Mouse (Mus musculus): ENCODE data around the gene Reps2.

Gene Reps2

DNA sequence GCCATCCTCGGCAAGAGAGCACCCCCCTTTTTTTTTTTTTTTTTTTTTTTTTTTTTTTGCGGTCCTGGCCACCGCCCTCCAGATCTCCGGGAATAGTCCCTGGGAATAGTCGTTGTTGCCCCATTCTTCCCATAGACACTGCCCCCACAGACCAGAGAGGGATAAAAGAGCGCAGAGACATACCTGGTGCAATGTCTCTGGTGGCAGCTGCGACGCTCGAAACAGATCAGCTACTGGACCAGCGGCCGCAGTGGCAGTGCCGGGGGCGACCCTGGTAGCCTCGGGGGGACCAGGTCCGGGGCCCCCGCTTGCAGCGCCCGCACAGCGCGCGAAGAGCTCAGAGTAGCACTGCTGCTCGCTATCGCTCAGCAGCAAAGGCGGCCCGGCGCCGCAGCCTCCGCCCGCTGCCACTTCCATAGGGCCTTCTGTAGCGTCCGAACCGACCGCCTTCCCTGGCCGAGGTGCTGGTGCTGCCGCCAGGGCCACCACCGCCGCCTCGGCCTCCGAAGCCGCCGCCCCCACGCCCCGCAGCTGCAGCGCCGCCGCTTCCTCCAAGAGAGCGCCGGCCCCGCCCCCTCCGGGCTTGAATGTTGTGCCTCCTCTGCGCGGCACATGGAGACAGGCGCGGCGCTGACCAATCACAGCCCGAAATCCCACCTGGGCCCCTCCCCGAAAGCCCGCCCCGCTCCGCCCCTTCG, at the start of gene Reps2:
TSS of gene Reps2 (minus strand) at position 559 of the 698 bp plus-strand sequence.
- DNase-seq (ENCODE audit: low spot score in 2 of 2): peak; percentile 57 to 63

DNA sequence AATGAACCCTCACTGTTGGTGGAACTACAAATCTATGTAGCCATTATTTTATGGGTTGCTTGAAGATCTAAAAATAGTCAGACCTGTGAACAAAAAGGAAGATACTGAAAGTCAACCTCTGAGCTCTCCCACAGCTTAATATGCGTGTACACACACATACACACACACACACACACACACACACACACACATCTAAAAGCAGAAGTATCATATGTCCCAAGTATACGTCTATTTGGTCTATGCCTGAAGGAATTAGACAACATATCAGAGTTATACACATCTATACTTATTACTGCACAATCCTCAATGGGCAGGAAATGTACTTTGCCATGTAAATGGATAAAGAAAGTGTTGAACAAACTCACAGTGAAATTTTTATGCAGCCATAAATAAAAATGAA, 47.8 kb upstream of the Reps2 start:
- no peak for DNase-seq (ENCODE audit: low spot score in 2 of 2)

DNA sequence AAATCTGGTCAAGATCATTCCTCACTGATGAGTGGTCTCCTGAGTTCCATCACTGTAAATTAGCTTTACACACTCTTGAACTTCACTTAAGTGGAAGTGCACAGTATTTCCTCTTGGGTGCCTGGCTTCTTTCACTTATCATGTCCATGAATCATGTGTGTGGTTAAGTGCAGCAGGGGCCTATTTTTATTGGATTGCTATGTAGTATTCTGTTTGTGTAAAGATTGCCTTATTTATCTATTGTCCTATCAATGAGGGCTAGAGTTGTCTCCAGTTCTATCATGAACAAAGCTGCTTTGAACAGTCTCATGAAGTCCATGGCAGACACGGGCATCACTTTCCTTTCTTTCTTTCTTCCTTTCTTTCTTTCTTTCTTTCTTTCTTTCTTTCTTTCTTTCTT, 41.9 kb upstream of the Reps2 start:
- no peak for DNase-seq (ENCODE audit: low spot score in 2 of 2)

DNA sequence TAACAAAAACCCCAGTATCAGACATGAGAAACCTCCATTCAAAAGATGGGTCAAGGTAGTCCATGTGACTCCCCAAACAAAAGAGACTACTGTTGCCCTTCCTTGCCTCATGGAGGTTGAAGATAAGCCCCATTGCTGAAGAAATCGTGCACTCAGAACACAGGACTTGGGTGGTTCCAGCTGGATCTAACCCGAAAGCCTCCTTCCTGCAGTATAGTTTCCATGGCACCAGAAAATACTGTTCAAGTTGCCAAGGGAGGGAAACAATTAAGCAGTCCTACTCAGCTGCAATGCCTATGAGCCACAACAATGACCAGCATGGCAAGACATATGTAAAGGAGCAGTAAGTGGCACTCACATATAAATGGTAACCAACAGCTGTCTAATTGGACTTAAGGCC, 36.1 kb upstream of the Reps2 start:
- peak in 1 of 2 experiments; percentile 0 for DNase-seq (ENCODE audit: low spot score in 2 of 2)

DNA sequence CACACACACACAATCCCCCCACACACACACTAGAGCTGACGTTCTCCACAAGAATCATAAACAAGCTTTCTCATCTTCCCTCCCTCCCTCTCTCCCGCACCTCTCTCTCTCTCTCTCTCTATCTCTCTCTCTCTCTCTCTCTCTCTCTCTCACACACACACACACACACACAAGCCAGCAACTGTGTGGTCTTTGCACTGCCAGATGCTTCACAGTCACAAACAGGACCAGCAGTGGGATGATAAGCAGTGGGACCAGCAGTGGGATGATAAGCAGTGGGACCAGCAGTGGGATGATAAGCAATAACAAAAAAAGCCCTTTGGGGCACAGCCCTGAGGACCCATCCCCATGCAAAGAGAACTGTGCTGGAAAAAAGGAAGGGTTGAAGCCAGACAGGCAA, 35.4 kb upstream of the Reps2 start:
- DNase-seq (ENCODE audit: low spot score in 2 of 2): peak; percentile 1 to 3

DNA sequence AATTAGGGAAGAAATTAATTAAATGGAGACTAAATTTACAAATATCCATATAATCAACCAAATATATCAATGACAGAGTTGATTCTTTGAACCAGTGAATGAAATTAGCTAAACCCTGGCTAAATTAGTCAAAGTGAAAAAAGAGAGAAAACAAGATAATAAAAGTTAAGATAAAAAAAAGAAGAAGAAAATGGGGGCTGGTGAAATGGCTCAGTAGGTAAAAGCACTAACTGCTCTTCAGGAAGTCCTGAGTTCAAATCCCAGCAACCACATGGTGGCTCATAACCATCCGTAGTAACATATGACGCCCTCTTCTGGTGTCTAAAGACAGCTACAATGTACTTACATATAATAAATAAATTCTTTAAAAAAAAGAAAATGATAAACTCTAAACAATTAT, 22.7 kb upstream of the Reps2 start:
- DNase-seq (ENCODE audit: low spot score in 2 of 2): no peak

DNA sequence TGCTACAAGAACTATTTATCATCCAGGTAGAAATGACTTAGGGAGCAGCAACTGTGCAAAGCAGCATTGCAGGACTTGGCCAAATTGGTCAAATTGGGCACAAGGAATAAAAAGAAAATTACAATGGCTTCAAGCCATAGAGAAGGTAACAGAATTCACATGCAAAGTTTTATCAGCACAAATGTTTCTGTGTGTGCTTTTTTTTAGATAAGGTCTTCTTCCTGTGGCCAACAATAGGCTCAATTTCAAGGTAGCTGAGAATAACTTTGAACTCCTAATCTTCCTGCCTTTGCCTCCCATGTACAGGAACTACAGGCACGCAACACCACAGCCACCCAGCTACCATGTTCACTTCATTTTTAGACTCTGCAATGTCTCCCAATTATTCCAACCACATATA, 16.7 kb upstream of the Reps2 start:
- no peak for DNase-seq (ENCODE audit: low spot score in 2 of 2)

DNA sequence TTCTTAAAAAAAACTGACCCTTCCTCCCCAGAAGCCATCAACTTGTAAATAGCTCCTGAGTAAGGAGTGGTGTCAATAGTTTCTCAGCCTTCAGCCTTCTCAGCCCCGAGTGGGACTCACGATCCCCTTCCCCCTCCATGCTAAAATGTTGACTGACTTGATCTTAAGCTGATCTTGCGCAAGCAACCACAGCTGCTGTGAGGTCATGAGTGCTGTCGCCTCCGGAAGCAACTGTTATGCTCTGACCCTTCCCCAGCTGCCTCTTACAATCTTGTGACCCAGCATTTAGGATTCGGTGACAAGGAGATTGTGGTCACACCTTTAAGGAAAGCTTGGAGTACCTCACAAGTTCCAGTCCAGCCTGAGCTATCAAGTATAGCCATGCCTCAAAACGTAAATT, 10.1 kb upstream of the Reps2 start:
- no peak for DNase-seq (ENCODE audit: low spot score in 2 of 2)

DNA sequence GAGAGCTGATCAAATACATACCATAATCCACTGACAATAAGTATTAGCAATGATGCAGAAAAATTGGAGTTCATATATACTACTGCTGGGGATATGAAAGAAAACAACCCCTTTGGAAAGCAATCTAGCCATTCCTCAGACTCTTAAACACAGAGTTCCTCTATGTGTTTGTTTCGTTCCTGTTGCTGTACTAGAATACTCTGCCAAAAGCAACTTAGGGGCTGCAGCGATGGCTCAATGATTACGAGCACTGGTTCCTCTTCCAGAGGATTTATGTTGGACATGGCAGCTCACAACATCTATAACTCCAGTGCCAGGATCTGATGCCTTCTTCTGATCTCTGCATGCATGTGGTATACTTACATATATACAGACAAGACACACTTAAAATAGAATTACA, 9.0 kb upstream of the Reps2 start:
- DNase-seq (ENCODE audit: low spot score in 2 of 2): no peak

DNA sequence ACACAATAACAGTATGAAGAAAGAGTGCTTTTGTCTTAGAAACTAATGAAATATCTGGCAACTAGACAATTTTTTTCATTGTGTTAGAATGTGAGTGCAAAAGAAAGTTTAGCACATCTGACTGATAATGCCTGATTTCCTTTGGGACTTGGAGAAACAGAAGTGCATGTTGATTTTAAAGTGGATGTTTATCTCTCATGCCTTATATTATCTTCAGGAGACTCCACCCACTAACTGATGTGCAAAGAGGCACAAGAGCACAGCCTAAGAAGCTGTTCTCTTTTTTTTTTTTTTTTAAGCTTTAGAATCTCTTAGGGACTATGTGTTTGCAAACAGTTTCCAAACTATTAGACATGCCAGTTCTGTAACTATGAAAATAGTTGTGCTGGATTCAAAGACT, 7.7 kb upstream of the Reps2 start:
- DNase-seq (ENCODE audit: low spot score in 2 of 2): no peak

DNA sequence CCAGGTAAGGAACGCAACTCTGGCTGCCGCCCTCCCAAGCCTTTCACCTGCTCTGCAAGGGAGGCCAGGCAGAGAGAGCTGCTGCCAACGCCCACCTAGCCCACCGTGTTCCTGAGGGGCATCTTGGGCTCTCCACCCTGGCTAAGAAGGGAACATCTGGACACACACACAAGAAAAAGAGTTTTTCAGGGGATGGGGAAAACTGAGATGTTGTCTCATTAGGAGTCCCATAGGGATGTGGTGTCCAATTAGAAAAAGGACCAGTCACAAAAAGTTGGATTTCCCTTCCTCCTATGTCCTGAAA, 292 bp upstream of the Reps2 start:
- DNase-seq (ENCODE audit: low spot score in 2 of 2): no peak

DNA sequence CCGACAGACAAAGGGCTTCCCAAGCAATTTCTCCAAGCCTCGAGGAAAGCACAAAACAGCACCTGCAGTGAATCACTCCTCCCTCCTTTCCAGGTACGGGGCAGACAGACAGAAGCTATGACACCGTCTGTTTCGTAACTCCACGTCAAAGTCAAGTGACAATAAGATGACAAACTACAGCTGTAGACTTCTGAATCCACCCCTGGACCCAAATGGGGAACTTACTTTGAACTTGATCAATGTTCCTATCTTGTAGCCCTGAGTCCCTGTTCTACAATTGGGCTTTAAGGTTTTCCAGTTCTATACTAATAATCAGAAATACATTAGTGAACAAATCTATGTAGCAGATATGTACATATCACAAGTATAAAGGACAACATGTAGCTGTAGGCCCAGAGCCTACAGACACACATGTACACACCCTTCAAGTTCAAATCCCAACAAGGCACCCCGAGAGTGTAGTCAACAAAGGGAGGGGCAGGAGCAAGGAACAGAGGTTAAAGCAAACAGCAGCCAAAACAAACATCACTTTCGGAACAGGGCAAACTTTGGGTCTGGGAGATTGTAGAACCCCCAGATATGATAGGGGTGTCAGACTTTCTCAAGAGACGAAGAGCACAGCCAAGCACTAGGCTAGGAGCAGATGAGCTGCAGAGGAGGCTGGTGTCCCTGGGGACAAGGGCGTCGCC, 903 bp downstream of the Reps2 start:
- no peak for DNase-seq (ENCODE audit: low spot score in 2 of 2)

DNA sequence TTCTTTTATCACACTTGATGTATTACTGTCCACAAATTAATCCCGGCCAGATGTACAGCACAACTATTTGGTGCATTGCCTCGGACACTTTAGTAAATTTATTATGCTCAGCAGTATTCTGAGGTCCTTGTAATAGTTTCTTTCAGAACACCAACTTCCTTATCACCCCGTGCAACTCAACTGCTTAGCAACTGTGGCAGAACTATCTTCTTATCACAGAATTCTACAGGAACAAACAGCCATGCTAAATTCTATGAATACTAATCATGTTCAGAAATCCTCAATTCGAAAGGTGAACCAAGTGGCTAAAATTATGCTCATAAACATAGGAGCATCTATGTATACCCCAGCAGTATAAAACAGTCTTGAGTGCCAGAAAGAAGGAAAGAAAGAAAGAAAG, 1.7 kb downstream of the Reps2 start:
- no peak for DNase-seq (ENCODE audit: low spot score in 2 of 2)

DNA sequence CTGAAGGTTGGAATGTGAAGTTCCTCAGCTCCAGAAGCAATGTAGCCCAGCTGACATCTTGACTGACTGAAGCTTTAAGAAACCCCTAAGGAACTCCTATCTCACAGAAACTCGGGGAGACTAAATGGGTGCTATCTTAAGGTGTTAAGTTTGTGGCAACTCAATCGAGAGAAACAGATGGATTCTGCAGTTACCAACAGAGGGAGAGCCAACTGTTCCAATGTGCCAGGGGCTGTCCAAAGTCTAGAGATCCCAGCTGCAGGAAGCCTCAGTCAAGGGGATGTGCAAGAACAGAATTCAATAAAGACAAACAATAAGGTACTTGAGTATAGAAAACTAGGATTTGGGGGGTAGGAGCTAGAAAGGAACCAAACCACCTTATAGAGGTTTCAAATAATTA, 8.3 kb downstream of the Reps2 start:
- no peak for DNase-seq (ENCODE audit: low spot score in 2 of 2)

DNA sequence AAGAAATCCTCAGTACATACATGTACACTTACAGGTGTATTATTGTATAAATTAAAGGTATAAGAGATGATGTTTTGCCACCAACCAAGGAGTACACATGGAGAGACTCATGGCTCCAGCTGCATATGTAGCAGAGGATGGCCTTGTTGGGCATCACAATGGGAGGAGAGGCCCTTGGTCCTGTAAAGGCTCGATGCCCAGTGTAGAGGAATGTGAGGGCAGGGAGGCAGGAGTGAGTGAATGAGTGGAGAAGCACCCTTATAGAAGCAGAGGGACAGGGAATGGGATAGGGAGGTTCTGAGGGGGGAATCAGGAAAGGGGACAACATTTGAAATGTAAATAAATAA, 21.4 kb downstream of the Reps2 start:
- DNase-seq (ENCODE audit: low spot score in 2 of 2): no peak

DNA sequence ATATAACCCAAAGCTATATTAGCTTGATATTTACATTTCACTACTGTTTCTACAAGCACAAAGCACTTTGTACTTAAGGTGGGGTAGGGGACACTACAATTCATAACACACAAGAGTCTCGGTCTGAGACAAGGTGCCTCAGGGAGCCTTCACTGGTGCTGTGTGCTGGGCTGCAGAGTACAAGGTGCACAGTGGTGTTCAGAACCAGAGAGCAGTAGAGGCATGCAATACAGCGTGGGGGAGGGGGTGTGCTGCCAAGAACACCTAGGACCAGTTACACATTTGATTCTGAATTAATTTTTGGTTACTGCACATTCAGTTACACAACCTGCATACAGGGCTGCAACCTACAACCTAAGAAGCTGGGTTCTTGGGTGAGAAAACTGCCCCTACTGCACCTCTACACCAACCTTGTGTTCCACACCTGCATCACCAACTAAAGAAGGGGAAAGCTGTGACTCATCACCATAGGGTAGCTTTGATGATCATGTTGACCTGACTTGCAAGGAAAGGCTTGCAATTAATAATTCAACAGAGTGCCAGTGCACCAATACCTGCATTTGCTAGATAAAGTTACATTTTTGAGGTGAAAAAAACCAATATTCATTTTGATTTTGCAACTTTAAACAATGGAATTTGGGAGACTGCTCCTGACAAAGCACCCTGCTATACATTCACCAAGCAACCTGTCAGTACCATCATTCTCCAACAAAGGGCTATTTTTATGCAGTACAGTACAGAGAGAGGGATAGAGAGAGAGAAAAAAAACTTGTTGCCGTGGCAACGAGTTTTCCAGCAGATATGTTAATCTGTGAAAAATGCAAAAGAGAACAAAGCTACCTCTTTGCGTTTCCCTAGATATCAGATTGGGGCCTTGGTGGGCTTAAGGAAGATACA, 22.0 kb downstream of the Reps2 start:
- DNase-seq (ENCODE audit: low spot score in 2 of 2): no peak

DNA sequence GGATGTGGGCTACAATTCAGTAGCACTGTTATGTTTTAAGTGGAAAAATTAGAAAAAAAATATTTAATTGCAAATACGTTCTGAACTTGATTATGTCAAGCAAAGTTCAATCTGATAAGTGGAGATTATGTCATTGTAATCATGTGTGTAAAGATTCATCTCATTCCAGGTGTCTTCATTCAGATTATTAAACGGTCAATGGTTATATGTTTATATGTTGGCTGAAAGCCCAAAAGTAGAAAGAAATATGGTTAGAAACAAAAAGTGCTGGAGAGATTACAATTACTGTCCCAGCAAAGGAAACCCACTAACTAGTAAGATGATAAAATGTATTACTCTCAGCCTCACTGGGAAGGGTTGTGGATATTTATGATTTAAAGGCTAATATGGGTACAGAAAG, 23.7 kb downstream of the Reps2 start:
- no peak for DNase-seq (ENCODE audit: low spot score in 2 of 2)

DNA sequence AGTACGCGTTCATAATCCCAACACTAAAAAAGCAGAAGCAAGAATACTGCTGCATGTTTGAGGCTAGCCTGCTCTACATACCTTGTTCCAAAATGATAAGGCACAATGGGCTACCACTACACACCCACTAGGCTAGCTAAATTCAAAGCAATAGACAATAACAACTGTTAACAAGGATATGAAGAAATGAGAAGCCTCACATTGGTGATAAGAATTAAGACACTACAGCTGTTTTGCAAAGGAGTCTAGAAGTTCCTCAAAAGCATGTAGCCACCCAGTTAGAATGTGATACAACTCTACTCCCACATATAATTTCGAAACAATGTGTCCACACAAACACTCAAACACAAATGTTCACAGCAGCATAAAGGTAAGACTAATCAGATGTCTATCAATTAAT, 24.9 kb downstream of the Reps2 start:
- no peak for DNase-seq (ENCODE audit: low spot score in 2 of 2)

DNA sequence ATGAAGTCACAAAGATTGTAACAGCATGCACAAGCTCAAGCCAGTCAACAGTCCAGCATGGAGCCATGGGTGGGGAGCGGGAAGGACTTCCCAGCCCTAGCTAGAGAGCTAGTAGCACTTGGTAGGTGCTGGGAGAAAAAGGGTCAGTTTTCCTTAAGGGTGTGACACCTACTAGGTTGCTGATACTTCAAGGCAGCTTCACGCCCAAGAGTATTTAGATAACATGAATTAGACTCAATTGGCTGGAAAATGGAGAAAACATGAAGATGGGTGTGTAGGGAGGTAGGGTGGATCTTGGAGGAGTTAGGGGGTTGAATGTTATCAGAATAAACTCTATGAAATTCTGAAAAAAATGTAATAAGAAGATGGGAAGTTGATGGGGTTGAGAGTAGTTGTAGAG, 37.3 kb downstream of the Reps2 start:
- DNase-seq (ENCODE audit: low spot score in 2 of 2): no peak

DNA sequence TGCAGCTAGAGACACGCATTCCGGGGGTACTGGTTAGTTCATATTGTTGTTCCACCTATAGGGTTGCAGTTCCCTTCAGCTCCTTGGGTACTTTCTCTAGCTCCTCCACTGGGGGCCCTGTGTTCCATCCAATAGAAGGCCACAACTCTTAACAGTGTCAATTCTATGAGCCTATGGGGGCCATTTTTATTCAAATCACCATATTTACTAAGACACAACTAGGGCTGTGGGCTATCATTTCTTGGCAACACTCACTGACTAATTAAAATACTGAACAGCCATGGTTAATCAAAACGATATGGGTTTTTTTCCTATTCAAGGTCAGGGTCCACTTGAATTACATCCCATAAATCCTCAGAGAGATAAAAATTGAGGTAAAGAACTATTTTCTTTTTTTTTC, 43.8 kb downstream of the Reps2 start:
- no peak for DNase-seq (ENCODE audit: low spot score in 2 of 2)

DNA sequence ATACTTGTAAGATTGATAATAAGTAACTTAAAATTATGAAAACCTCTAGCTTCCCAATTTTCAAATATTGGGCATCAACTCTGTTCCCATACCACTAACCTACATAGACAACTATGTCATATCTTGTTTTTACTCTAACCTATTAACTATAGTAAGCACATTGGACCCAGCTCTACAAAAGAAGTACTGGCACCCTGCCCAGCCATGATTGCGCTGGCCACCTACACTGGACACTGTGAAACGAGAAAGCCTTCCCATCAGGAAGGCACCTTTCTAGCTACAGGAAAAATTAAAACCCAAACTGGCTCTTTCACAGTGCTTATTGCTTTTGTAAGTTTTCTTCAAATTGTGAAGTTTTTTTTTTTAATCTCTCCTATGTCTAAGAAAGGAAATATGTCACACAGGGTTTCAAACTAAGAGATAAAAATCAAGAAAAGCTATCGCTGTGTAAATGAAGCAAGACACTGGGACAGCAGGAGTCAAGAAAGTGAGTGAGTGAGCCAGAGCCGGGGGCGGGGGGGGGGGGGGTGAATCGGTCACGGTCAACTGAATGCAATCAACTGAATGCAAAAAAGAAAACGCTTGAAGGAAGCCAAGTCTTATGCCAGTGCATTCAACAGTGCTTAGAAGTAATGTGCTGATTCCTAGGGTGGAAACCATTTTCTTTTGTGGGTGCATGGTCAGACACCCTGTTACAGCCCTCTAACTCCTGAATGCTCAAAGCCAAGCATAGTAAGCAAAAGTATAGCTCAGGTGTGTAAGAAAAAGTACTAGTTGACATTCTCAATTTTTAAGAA, 52.2 kb downstream of the Reps2 start:
- no peak for DNase-seq (ENCODE audit: low spot score in 2 of 2)

DNA sequence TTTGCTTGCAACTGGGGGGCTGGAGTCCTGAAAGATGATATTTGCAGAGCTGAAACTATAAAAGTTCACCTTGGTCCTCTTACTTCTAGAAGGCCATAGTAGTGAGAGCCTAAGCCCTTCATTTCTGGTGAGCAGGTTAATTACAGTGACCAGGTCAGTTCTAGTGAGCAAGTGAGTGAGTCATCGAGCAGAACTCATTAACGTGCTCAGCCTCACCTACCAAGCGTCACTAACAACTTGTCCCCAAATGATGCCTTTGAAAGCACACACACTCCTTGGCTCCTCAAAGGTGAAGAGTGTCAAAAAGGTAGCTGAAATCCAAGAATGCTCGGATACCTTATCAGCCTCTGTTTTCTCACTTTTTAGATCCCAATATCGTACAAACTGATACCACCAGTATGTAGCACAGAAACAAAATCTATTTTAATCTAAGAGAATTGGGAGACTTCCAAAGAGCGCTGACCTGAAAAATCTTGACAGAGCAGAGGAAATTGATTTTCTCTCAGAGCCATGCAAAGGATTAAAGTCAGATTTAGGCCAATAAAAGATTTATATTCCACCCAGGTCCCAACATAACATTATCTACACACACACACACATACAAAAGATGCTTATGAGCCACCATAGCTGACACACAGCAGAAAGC, 53.2 kb downstream of the Reps2 start:
- no peak for DNase-seq (ENCODE audit: low spot score in 2 of 2)
